8 mouse cellular contexts compared by ENCODE assay signal in genomic region chr2:60210821-60211220, GRCm38 (mm10). TPM values are rescaled to one million over a fixed set of nuclear protein-coding genes. Genes with fewer than 3 reads are reported as not detected.
A peak's percentile ranks its signal among the peaks of the same experiment; 100 is the strongest.
DNase-seq lines count a peak whose midpoint lies in the region; ATAC-seq lines count a peak whose summit lies in the region.

No protein-coding gene starts in this region.

- no peaks in the 10 kb centered on the region for H3K9me3 ChIP-seq in heart, embryonic 14.5 days (ENCODE audit: control insufficient read depth, low read length)
- H3K9me3 ChIP-seq in embryonic facial prominence, embryonic 15.5 days (replicated peaks): no peaks in the 10 kb centered on the region
- H3K9me3 ChIP-seq in liver, embryonic 11.5 days (ENCODE audit: control insufficient read depth, low read length): no peaks in the 10 kb centered on the region

- 3% methylated on average over 5 of the region's 5 CpGs for WGBS in heart, embryonic 14.5 days
- 15% methylated on average over 5 of the region's 5 CpGs for WGBS in embryonic facial prominence, embryonic 15.5 days
- WGBS in liver, embryonic 11.5 days: 23% methylated on average over 5 of the region's 5 CpGs

- DNase-seq in heart, adult 9 months (ENCODE audit: low spot score in 2 of 2): no peak
- DNase-seq in CD8-positive naive resting alpha-beta T cell, adult 2 months (ENCODE audit: low read depth in 2 of 2, low spot score in 2 of 2): peak; percentile 24 to 27
- no peak for DNase-seq in liver, embryonic 11.5 days (ENCODE audit: low spot score)
- no peak for DNase-seq in adrenal gland, adult 8-10 months
- no peak for DNase-seq in gastrocnemius, postnatal 4 days (ENCODE audit: low spot score in 2 of 2)

- peaks cover 8 to 40% of the 10 kb centered on the region in 2 experiments for H3K4me1 ChIP-seq in heart, embryonic 14.5 days (ENCODE audit: control insufficient read depth in 2 of 2, insufficient read depth in 2 of 2, low read length in 2 of 2)
- H3K4me1 ChIP-seq in embryonic facial prominence, embryonic 15.5 days: peaks cover 23% of the 10 kb centered on the region
- peaks cover 39% of the 10 kb centered on the region for H3K4me1 ChIP-seq in liver, embryonic 11.5 days (replicated peaks; ENCODE audit: control insufficient read depth, insufficient read depth, low read length)

- ATAC-seq in heart, embryonic 14.5 days (ENCODE audit: insufficient number of reproducible peaks, insufficient read depth, low FRiP score, low read depth): no peak
- ATAC-seq in embryonic facial prominence, embryonic 15.5 days (ENCODE audit: insufficient number of reproducible peaks, low FRiP score, low TSS enrichment, low read depth): no peak
- no peak for ATAC-seq in liver, embryonic 11.5 days (replicated peaks; ENCODE audit: low FRiP score)
- no peak for ATAC-seq in activated CD4-positive, CD25-positive, alpha-beta regulatory T cell, adult 4 months

- H3K9ac ChIP-seq in heart, embryonic 14.5 days (ENCODE audit: low read length): peak overlapping the region; percentile 96
- peak overlapping the region; percentile 87 for H3K9ac ChIP-seq in embryonic facial prominence, embryonic 15.5 days
- peak overlapping the region; percentile 88 for H3K9ac ChIP-seq in liver, embryonic 11.5 days (ENCODE audit: low read depth, low read length)

- peak overlapping the region; percentile 19 to 91; a peak in 2 of 4 replicates for H3K27ac ChIP-seq in heart, embryonic 14.5 days (replicated peaks in 1 of 2; ENCODE audit: control insufficient read depth in 1 of 2, insufficient read depth in 1 of 2, low read depth in 2 of 2, low read length in 2 of 2)
- H3K27ac ChIP-seq in embryonic facial prominence, embryonic 15.5 days (replicated peaks): peak overlapping the region; percentile 39; the same call in 1 of the 2 replicates
- H3K27ac ChIP-seq in liver, embryonic 11.5 days (ENCODE audit: low read depth, low read length): 0 out of 2 replicates have a peak overlapping the region, but pooled peaks have one; percentile 78

- H3K4me2 ChIP-seq in heart, embryonic 14.5 days (ENCODE audit: low read length): peak overlapping the region; percentile 79
- peak overlapping the region; percentile 56 for H3K4me2 ChIP-seq in embryonic facial prominence, embryonic 15.5 days (replicated peaks)
- peak overlapping the region; percentile 63 for H3K4me2 ChIP-seq in liver, embryonic 11.5 days

- no peaks in the 10 kb centered on the region for H3K27me3 ChIP-seq in heart, embryonic 14.5 days (ENCODE audit: control insufficient read depth, insufficient read depth, low read length)
- no peaks in the 10 kb centered on the region for H3K27me3 ChIP-seq in embryonic facial prominence, embryonic 15.5 days
- no peaks in the 10 kb centered on the region for H3K27me3 ChIP-seq in liver, embryonic 11.5 days (replicated peaks; ENCODE audit: control insufficient read depth, insufficient read depth, low read length)

- H3K4me3 ChIP-seq in heart, embryonic 14.5 days (ENCODE audit: control insufficient read depth in 1 of 2, insufficient read depth in 1 of 2, low read depth in 1 of 2, low read length in 2 of 2): peak overlapping the region; percentile 66 to 90
- peak overlapping the region; percentile 89 for H3K4me3 ChIP-seq in embryonic facial prominence, embryonic 15.5 days (replicated peaks)
- H3K4me3 ChIP-seq in liver, embryonic 11.5 days (ENCODE audit: low read depth, low read length): peak overlapping the region; percentile 92

- peaks cover 37% of the 10 kb centered on the region for H3K36me3 ChIP-seq in heart, embryonic 14.5 days (ENCODE audit: control insufficient read depth, insufficient read depth, low read length)
- peaks cover 9% of the 10 kb centered on the region; the same call in 1 of the 2 replicates for H3K36me3 ChIP-seq in embryonic facial prominence, embryonic 15.5 days
- peaks cover 7% of the 10 kb centered on the region; the same call in 1 of the 2 replicates for H3K36me3 ChIP-seq in liver, embryonic 11.5 days (ENCODE audit: control insufficient read depth, insufficient read depth, low read length)

RNA-seq across cellular contexts. Expression of gene March7, which starts 1.1 kb away (rescaled TPM):
- polyA plus RNA-seq in heart, embryonic 14.5 days (2014; fragmentation: Nextera tagmentation; extraction: Ambion mirVana): 57.2 and 63.9 TPM in 2 replicates
- 71.5 and 78.5 TPM in 2 replicates for polyA plus RNA-seq in embryonic facial prominence, embryonic 15.5 days (2015; fragmentation: Nextera tagmentation; extraction: Ambion mirVana)
- 48.5 and 50.1 TPM in 2 replicates for polyA plus RNA-seq in liver, embryonic 11.5 days (2014; fragmentation: Nextera tagmentation; extraction: Ambion mirVana)
- 100 to 1,000 TPM in 1 of 2 experiments, 10 to 100 TPM in 1; 83.0 to 101 TPM for polyA plus RNA-seq in activated CD4-positive, CD25-positive, alpha-beta regulatory T cell, adult 4 months (2017; shearing (Covaris generic))
- 10 to 100 TPM; 42.4 to 76.6 (median 60.0) TPM for total RNA-seq in adrenal gland, adult 8-10 months (2022)
- total RNA-seq in gastrocnemius, postnatal 4 days (2021): 10 to 100 TPM; 47.9 to 54.6 TPM

RNA-seq across cellular contexts. Expression of gene Baz2b, which starts 1.2 kb away (rescaled TPM):
- polyA plus RNA-seq in heart, embryonic 14.5 days (2014; fragmentation: Nextera tagmentation; extraction: Ambion mirVana): 52.1 and 54.5 TPM in 2 replicates
- 58.1 and 61.5 TPM in 2 replicates for polyA plus RNA-seq in embryonic facial prominence, embryonic 15.5 days (2015; fragmentation: Nextera tagmentation; extraction: Ambion mirVana)
- polyA plus RNA-seq in liver, embryonic 11.5 days (2014; fragmentation: Nextera tagmentation; extraction: Ambion mirVana): 31.5 and 35.2 TPM in 2 replicates
- polyA plus RNA-seq in activated CD4-positive, CD25-positive, alpha-beta regulatory T cell, adult 4 months (2017; shearing (Covaris generic)): 10 to 100 TPM; 26.0 to 32.0 TPM
- total RNA-seq in adrenal gland, adult 8-10 months (2022): 10 to 100 TPM; 66.7 to 95.8 (median 82.7) TPM
- total RNA-seq in gastrocnemius, postnatal 4 days (2021): 10 to 100 TPM; 57.1 to 64.2 TPM

Comparison
In these comparisons a context has a peak if more than half of its experiments do, and no peak if none do; other contexts are left out.
1. DNase-seq: peak in CD8-positive naive resting alpha-beta T cell, adult 2 months (2 of 2); none in heart, adult 9 months (0 of 2), liver, embryonic 11.5 days (single experiment), adrenal gland, adult 8-10 months (single experiment) and gastrocnemius, postnatal 4 days (0 of 2).
2. Peak in every context shown above with its lines, with median percentiles within 50 percentile points of each other: H3K27ac ChIP-seq, H3K4me2 ChIP-seq, H3K4me3 ChIP-seq and H3K9ac ChIP-seq.